Mouse (Mus musculus) liver, postnatal 0 days (tissue): ENCODE measurements around the gene Hfe.

ENCODE experiments used
- CTCF ChIP-seq: sonication (generic); IDR thresholded peaks from 2 replicates; pipeline ENCODE4 v1.5.1; 2016; ENCODE audit warnings: antibody characterized with exemption, low read depth
- EP300 ChIP-seq: IDR thresholded peaks from 2 replicates; pipeline ENCODE4 v1.6.1; 2016; ENCODE audit warnings: antibody characterized with exemption, low read depth, mild to moderate bottlenecking

- TF ChIP-seq CTCF: no peak
- peak; percentile 87 for TF ChIP-seq EP300
Observed at GRCm38 (mm10) chr13:23756790-23757189, 46.1 kb upstream of the Hfe start, which contains the start of gene Hist1h4b.
